Mouse (Mus musculus) forebrain, embryonic 12.5 days (tissue): ENCODE measurements at regions not wholly inside any gene's neighbourhood (a gene's known extent, or its start where the extent isn't known, plus 50 kb on each side); places are given as distances from the start of the nearest gene placed in this dataset.

Experiments
- ATAC-seq: fragments of 200-750 bp; cut with Nextera tagmentation; 2 replicates; pipeline ENCODE4 v1.8.0; 2017; ENCODE audit warnings: moderate TSS enrichment; ENCODE audit not compliant: low FRiP score
- H3K27ac ChIP-seq: fragments of 300-500 bp; sonication (generic); 2 replicates; pipeline ENCODE4 v1.5.1; 2016; ENCODE audit warnings: mild to moderate bottlenecking
- H3K27me3 ChIP-seq: fragments of 300-500 bp; sonication (generic); 2 replicates; pipeline ENCODE4 v1.6.1; 2016; ENCODE audit warnings: mild to moderate bottlenecking
- H3K36me3 ChIP-seq: fragments of 300-500 bp; sonication (generic); replicated peaks from 2 replicates; pipeline ENCODE4 v1.6.1; 2016; ENCODE audit warnings: mild to moderate bottlenecking
- H3K4me1 ChIP-seq: fragments of 300-500 bp; sonication (generic); 2 replicates; pipeline ENCODE4 v1.6.1; 2016
- H3K4me2 ChIP-seq: fragments of 300-500 bp; sonication (generic); 2 replicates; pipeline ENCODE4 v1.6.1; 2016; ENCODE audit warnings: mild to moderate bottlenecking, moderate library complexity
- H3K4me3 ChIP-seq: fragments of 300-500 bp; sonication (generic); replicated peaks from 2 replicates; pipeline ENCODE4 v1.5.1; 2016; ENCODE audit warnings: mild to moderate bottlenecking
- H3K9ac ChIP-seq: fragments of 300-500 bp; sonication (generic); 2 replicates; pipeline ENCODE4 v1.6.1; 2016; ENCODE audit warnings: mild to moderate bottlenecking
- H3K9me3 ChIP-seq: fragments of 300-500 bp; sonication (generic); 2 replicates; pipeline ENCODE4 v1.6.1; 2016
- WGBS: fragments of 180-500 bp; shearing (Covaris S2); methylation state at CpG from one replicate; pipeline ENCODE4 v1.1.7; 2016; 5-methylcytosine and 5-hydroxymethylcytosine counted together

DNA sequence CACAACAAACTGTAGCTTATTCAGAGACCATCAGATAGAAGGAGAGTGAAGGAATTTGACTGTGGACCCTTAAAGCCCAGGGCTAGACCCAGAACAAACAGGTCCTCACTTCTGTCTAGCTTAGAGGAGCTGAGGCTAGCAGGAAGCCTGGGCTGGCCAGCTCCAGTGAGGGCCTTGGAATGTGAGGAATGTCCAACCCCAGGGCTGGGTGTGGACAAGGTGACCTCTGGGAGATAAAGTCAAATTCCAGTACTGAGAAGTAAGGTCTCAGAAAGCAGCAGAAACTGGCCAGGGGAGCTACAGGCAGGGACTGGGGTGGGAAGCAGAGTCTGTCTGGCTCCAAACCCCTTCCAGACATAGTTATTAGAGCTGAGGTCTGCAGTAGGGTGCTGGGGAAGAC is 51.0 kb upstream of the Ssbp3 start:
- ATAC-seq: no peak
- Histone ChIP-seq H3K4me3 (no peak overlapping the region), H3K4me2 (no peak overlapping the region), H3K27me3 (peaks cover 4% of the 10 kb centered on the region; the same call in 1 of the 2 replicates), H3K27ac (no peak overlapping the region; the same call in 1 of the 2 replicates), H3K4me1 (peaks cover 43% of the 10 kb centered on the region), H3K36me3 (no peaks in the 10 kb centered on the region), H3K9me3 (no peaks in the 10 kb centered on the region), H3K9ac (no peak overlapping the region)

GRCm38 (mm10) chr4:106858357-106859088 is 52.0 kb upstream of the Ssbp3 start:
- Histone ChIP-seq H3K27me3 (peaks cover 4% of the 10 kb centered on the region; the same call in 1 of the 2 replicates), H3K4me3 (no peak overlapping the region), H3K36me3 (no peaks in the 10 kb centered on the region), H3K9me3 (no peaks in the 10 kb centered on the region), H3K9ac (no peak overlapping the region), H3K4me2 (no peak overlapping the region), H3K4me1 (peaks cover 48% of the 10 kb centered on the region), H3K27ac (no peak overlapping the region)
- no peak for ATAC-seq
- 74% methylated on average over 13 of the region's 13 CpGs for WGBS

- no peak overlapping the region; the same call in 1 of the 2 replicates for H3K27ac ChIP-seq
- H3K4me2 ChIP-seq: peak overlapping the region; percentile 42
- 4% methylated on average over 19 of the region's 19 CpGs for WGBS
- 0 out of 2 replicates have a peak overlapping the region, but pooled peaks have one; percentile 4 for H3K4me3 ChIP-seq
- peaks cover 35% of the 10 kb centered on the region for H3K4me1 ChIP-seq
- no peaks in the 10 kb centered on the region for H3K27me3 ChIP-seq
- ATAC-seq: peak; percentile 59
- no peak overlapping the region for H3K9ac ChIP-seq
- no peaks in the 10 kb centered on the region for H3K36me3 ChIP-seq
- H3K9me3 ChIP-seq: no peaks in the 10 kb centered on the region
These were observed 51.0 kb upstream of the Acot11 start for GRCm38 (mm10) chr4:106855771-106856170.

DNA sequence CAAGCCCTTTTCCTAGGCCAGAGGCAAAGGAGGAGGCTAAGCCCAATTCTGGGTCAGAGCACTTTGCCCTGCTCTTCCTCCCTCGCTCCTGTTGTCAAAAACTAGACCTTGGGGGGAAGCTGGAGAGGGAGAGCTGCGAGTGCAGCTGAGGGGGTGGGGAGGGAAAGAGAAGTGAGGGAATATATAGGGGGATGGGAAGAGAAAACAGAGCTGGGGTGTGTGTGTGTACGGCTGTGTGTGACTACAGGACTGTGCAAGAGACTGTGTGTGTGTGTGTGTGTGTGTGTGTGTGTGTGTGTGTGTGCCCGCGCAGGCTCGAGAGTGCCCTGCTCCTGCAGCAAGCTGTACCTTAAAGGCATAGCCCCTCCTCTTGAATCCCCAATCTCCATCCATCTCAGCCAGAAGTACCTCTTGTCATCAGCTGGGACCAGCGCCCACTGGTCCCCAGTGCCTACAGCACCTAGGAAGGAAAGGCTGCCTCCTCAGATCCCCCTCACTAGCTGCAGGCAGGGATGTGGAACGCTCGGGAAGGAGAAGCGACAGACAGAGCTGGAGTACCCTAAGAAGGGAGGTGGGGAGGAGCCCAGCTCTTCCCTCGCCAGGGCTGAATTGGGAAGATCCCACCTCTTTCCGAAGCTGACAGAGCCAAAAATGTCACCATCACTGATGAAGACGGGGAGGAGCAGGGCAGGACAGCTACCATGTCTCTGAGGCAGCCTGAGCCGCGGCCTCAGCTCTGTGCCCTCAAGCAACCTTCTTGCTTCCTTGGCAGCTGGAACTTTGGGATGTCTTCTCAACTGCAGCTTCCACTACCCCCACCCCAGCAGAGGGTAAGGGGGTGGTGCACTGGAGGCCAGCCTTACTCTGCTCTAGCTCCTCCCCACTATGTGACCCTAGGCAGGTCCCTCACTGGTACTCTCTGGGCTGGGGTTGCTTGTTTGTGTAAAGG is 49.8 kb upstream of the Acot11 start:
- Histone ChIP-seq H3K9ac (peak overlapping the region; percentile 43), H3K36me3 (no peaks in the 10 kb centered on the region), H3K4me1 (peaks cover 33% of the 10 kb centered on the region), H3K4me2 (peak overlapping the region; percentile 35), H3K4me3 (no peak overlapping the region), H3K27ac (peak overlapping the region; percentile 67), H3K27me3 (no peaks in the 10 kb centered on the region), H3K9me3 (no peaks in the 10 kb centered on the region)
- peak; percentile 65 for ATAC-seq
- 9% methylated on average over 13 of the region's 15 CpGs for WGBS
